Mouse (Mus musculus) kidney, embryonic 15.5 days (tissue): ENCODE data around the gene Flt3l. TPM values are rescaled to one million over a fixed set of nuclear protein-coding genes. Genes with fewer than 3 reads are reported as not detected.
"Not testable (repeated sequence)": the region's sequence is repeated elsewhere in the genome, so short reads cannot be mapped to it uniquely, and the experiment has no call there.

Source experiments
- ATAC-seq: fragments of 200-750 bp; cut with Nextera tagmentation; replicated peaks from 2 replicates; pipeline ENCODE4 v1.8.0; 2017; ENCODE audit warnings: moderate TSS enrichment; ENCODE audit not compliant: low FRiP score
- H3K27ac ChIP-seq: fragments of 300-500 bp; sonication (generic); 2 replicates; pipeline ENCODE4 v1.5.1; 2015; ENCODE audit warnings: mild to moderate bottlenecking, inconsistent platforms
- H3K27me3 ChIP-seq: fragments of 300-500 bp; sonication (generic); 2 replicates; pipeline ENCODE4 v1.6.1; 2015; ENCODE audit warnings: inconsistent platforms
- H3K36me3 ChIP-seq: fragments of 300-500 bp; sonication (generic); 2 replicates; pipeline ENCODE4 v1.6.1; 2015; ENCODE audit warnings: inconsistent platforms
- H3K4me1 ChIP-seq: fragments of 300-500 bp; sonication (generic); 2 replicates; pipeline ENCODE4 v1.6.1; 2015; ENCODE audit warnings: inconsistent platforms
- H3K4me2 ChIP-seq: fragments of 300-500 bp; sonication (generic); 2 replicates; pipeline ENCODE4 v1.6.1; 2015; ENCODE audit warnings: moderate library complexity, mild to moderate bottlenecking, inconsistent platforms
- H3K4me3 ChIP-seq: fragments of 300-500 bp; sonication (generic); replicated peaks from 2 replicates; pipeline ENCODE4 v1.5.1; 2015; ENCODE audit warnings: mild to moderate bottlenecking, inconsistent platforms
- H3K9ac ChIP-seq: fragments of 300-500 bp; sonication (generic); 2 replicates; pipeline ENCODE4 v1.6.1; 2015; ENCODE audit warnings: mild to moderate bottlenecking, inconsistent platforms
- H3K9me3 ChIP-seq: fragments of 300-500 bp; sonication (generic); replicated peaks from 2 replicates; pipeline ENCODE4 v1.6.1; 2016; ENCODE audit warnings: inconsistent platforms
- WGBS: fragments of 180-500 bp; shearing (Covaris S2); methylation state at CpG from one replicate; pipeline ENCODE4 v1.1.7; 2015; ENCODE audit warnings: mixed read lengths; 5-methylcytosine and 5-hydroxymethylcytosine counted together
- polyA plus RNA-seq: library from polyadenylated mRNA; unstranded; fragments of >200 nt; fragmentation: Nextera tagmentation; extraction: Ambion mirVana; gene quantifications from 2 replicates; pipeline ENCODE4 v1.2.1, GENCODE M21; 2015

Flt3l gene
- polyA plus RNA-seq, 1 experiment from 2014 or later: 1.9 TPM

- Histone ChIP-seq H3K27me3 (no peaks in the 10 kb centered on the region), H3K4me1 (peaks cover 41% of the 10 kb centered on the region), H3K4me3 (peak overlapping the region; percentile 43), H3K9ac (no peak overlapping the region), H3K9me3 (no peaks in the 10 kb centered on the region), H3K4me2 (peak overlapping the region; percentile 60), H3K36me3 (peaks cover 8% of the 10 kb centered on the region; the same call in 1 of the 2 replicates), H3K27ac (peak overlapping the region; percentile 95)
- 65% methylated on average over 11 of the region's 11 CpGs for WGBS
- no peak for ATAC-seq
Measured at GRCm38 (mm10) chr7:45102441-45102840, 33.8 kb downstream of the Flt3l start.

- Histone ChIP-seq H3K9me3 (no peaks in the 10 kb centered on the region), H3K27ac (no peak overlapping the region), H3K27me3 (no peaks in the 10 kb centered on the region), H3K4me1 (peaks cover 41% of the 10 kb centered on the region), H3K36me3 (peaks cover 13% of the 10 kb centered on the region), H3K9ac (no peak overlapping the region), H3K4me2 (no peak overlapping the region), H3K4me3 (no peak overlapping the region)
- WGBS: 67% methylated on average over 6 of the region's 6 CpGs
- no peak for ATAC-seq
Measured at GRCm38 (mm10) chr7:45100046-45100445, 36.2 kb downstream of the Flt3l start.

- Histone ChIP-seq H3K27me3 (no peaks in the 10 kb centered on the region), H3K4me2 (no peak overlapping the region), H3K9me3 (no peaks in the 10 kb centered on the region), H3K4me1 (peaks cover 46% of the 10 kb centered on the region), H3K36me3 (peaks cover 13% of the 10 kb centered on the region), H3K4me3 (no peak overlapping the region), H3K27ac (no peak overlapping the region), H3K9ac (no peak overlapping the region)
- ATAC-seq: no peak
- WGBS: 93% methylated on average over 8 of the region's 8 CpGs
Measured at GRCm38 (mm10) chr7:45098541-45099240, 37.5 kb downstream of the Flt3l start.

- H3K9ac ChIP-seq: no peak overlapping the region
- no peak for ATAC-seq
- peak overlapping the region; percentile 67 for H3K27ac ChIP-seq
- peaks cover 13% of the 10 kb centered on the region for H3K36me3 ChIP-seq
- H3K4me3 ChIP-seq: no peak overlapping the region
- WGBS: 55% methylated on average over 6 of the region's 6 CpGs
- H3K9me3 ChIP-seq: no peaks in the 10 kb centered on the region
- no peaks in the 10 kb centered on the region for H3K27me3 ChIP-seq
- no peak overlapping the region for H3K4me2 ChIP-seq
- H3K4me1 ChIP-seq: peaks cover 44% of the 10 kb centered on the region
Measured at GRCm38 (mm10) chr7:45097479-45097878, 38.8 kb downstream of the Flt3l start.

- not testable (repeated sequence) for H3K9me3 ChIP-seq, ATAC-seq, H3K4me2 ChIP-seq, H3K9ac ChIP-seq, H3K4me3 ChIP-seq, H3K27me3 ChIP-seq, H3K27ac ChIP-seq
- peaks cover 41% of the 10 kb centered on the region for H3K4me1 ChIP-seq
- peaks cover 13% of the 10 kb centered on the region for H3K36me3 ChIP-seq
- 94% methylated on average over 14 of the region's 14 CpGs for WGBS
Measured at GRCm38 (mm10) chr7:45095965-45096364, 40.3 kb downstream of the Flt3l start.

GRCm38 (mm10) chr7:45095367-45095766 is 40.9 kb downstream of the Flt3l start:
- Histone ChIP-seq H3K27me3 (no peaks in the 10 kb centered on the region), H3K9ac (no peak overlapping the region), H3K36me3 (peaks cover 13% of the 10 kb centered on the region), H3K27ac (peak overlapping the region; percentile 91), H3K4me3 (no peak overlapping the region), H3K4me1 (peaks cover 47% of the 10 kb centered on the region), H3K4me2 (no peak overlapping the region), H3K9me3 (no peaks in the 10 kb centered on the region)
- WGBS: 70% methylated on average over 6 of the region's 6 CpGs
- no peak for ATAC-seq

- Histone ChIP-seq H3K4me1 (peaks cover 53% of the 10 kb centered on the region), H3K9ac (no peak overlapping the region), H3K36me3 (peaks cover 18% of the 10 kb centered on the region), H3K27ac (peak overlapping the region; percentile 91), H3K4me2 (peak overlapping the region; percentile 28; the same call in 1 of the 2 replicates), H3K9me3 (no peaks in the 10 kb centered on the region), H3K27me3 (no peaks in the 10 kb centered on the region), H3K4me3 (0 out of 2 replicates have a peak overlapping the region, but pooled peaks have one; percentile 2)
- 7% methylated on average over 7 of the region's 7 CpGs for WGBS
- 0 out of 2 replicates have a peak, but pooled peaks have one; percentile 3 for ATAC-seq
Measured at GRCm38 (mm10) chr7:45094121-45094520, 42.1 kb downstream of the Flt3l start.

- Histone ChIP-seq H3K27me3 (no peaks in the 10 kb centered on the region), H3K4me1 (peaks cover 53% of the 10 kb centered on the region), H3K4me2 (peak overlapping the region; percentile 28; the same call in 1 of the 2 replicates), H3K27ac (peak overlapping the region; percentile 91), H3K9me3 (no peaks in the 10 kb centered on the region), H3K9ac (0 out of 2 replicates have a peak overlapping the region, but pooled peaks have one; percentile 17), H3K4me3 (0 out of 2 replicates have a peak overlapping the region, but pooled peaks have one; percentile 2), H3K36me3 (peaks cover 17% of the 10 kb centered on the region)
- ATAC-seq: no peak
- WGBS: 22% methylated on average over 18 of the region's 18 CpGs
Measured at GRCm38 (mm10) chr7:45093516-45093905, 42.7 kb downstream of the Flt3l start.

- Histone ChIP-seq H3K4me2 (peak overlapping the region; percentile 28), H3K4me3 (no peak overlapping the region), H3K9me3 (no peaks in the 10 kb centered on the region), H3K9ac (no peak overlapping the region), H3K27me3 (no peaks in the 10 kb centered on the region), H3K36me3 (peaks cover 21% of the 10 kb centered on the region), H3K27ac (peak overlapping the region; percentile 91), H3K4me1 (peaks cover 53% of the 10 kb centered on the region)
- 38% methylated on average over 12 of the region's 12 CpGs for WGBS
- no peak for ATAC-seq
Measured at GRCm38 (mm10) chr7:45092828-45093515, 43.3 kb downstream of the Flt3l start.

- Histone ChIP-seq H3K4me3 (peak within 1 kb of the TSS; percentile 59), H3K4me1 (peaks cover 47% of the 10 kb centered on the region), H3K27me3 (no peaks in the 10 kb centered on the region), H3K4me2 (peak within 1 kb of the TSS; percentile 79), H3K27ac (peak within 1 kb of the TSS; percentile 91), H3K36me3 (peaks cover 30% of the 10 kb centered on the region), H3K9me3 (no peaks in the 10 kb centered on the region), H3K9ac (peak within 1 kb of the TSS; percentile 77)
- under 1% methylated on average over 16 of the region's 16 CpGs for WGBS
- ATAC-seq: peak; percentile 92
Measured at GRCm38 (mm10) chr7:45092048-45092447, 44.2 kb downstream of the Flt3l start, which contains the start of gene Rcn3. TSS of gene Rcn3 (minus strand) at chr7:45092221.

- WGBS: 8% methylated on average over 35 of the region's 35 CpGs
- H3K27ac ChIP-seq: peak overlapping the region; percentile 90
- peaks cover 36% of the 10 kb centered on the region for H3K36me3 ChIP-seq
- peak; percentile 52 for ATAC-seq
- no peaks in the 10 kb centered on the region for H3K9me3 ChIP-seq
- H3K27me3 ChIP-seq: no peaks in the 10 kb centered on the region
- H3K4me3 ChIP-seq: peak overlapping the region; percentile 59
- H3K4me2 ChIP-seq: peak overlapping the region; percentile 79
- H3K4me1 ChIP-seq: peaks cover 47% of the 10 kb centered on the region
- peak overlapping the region; percentile 77 for H3K9ac ChIP-seq
Measured at GRCm38 (mm10) chr7:45091001-45091990, 44.9 kb downstream of the Flt3l start.
